Mouse (Mus musculus) stomach, postnatal 0 days (tissue): ENCODE measurements around the gene Hoxc5.

Experiments
- CTCF ChIP-seq: IDR thresholded peaks from 2 replicates; pipeline ENCODE4 v1.5.1; 2016; ENCODE audit warnings: antibody characterized with exemption, low read depth, mild to moderate bottlenecking, moderate library complexity
- EP300 ChIP-seq: optimal IDR thresholded peaks from 2 replicates; pipeline ENCODE3; 2016; ENCODE audit warnings: antibody characterized with exemption

DNA sequence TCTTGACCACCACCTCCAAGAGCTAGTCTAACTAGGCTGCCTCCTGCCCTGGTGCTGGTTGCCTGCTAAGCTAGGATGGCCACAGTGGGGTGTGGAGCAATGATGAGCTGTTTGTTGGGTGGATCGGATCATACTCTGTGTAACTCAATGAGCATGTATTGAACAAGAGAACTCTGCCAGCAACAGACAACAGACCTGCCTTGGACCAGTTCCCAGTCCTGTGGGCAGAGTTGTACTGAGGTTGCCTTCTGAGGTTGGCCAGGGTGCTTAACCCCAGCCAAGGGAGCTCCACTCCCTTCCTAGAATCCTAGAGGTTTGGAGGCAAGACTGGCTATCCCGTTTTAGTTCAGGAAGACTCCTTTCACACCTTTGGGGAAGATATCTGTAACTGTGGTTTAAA is 89.2 kb downstream of the Hoxc5 start:
- TF ChIP-seq EP300 (no peak), CTCF (no peak)
